Mouse (Mus musculus) heart, embryonic 15.5 days (tissue): Measurements from ENCODE around the gene Mfsd11. TPM values are rescaled to one million over a fixed set of nuclear protein-coding genes. Genes with fewer than 3 reads are reported as not detected.
A peak's percentile ranks its signal among the peaks of the same experiment; 100 is the strongest.
"Not testable (repeated sequence)": the region's sequence is repeated elsewhere in the genome, so short reads cannot be mapped to it uniquely, and the experiment has no call there.

Experiments used
- ATAC-seq: fragments of 200-750 bp; cut with Nextera tagmentation; replicated peaks from 2 replicates; pipeline ENCODE4 v1.8.0; 2017; ENCODE audit warnings: low read depth, moderate TSS enrichment; ENCODE audit not compliant: insufficient number of reproducible peaks, insufficient read depth, low FRiP score
- H3K27ac ChIP-seq: fragments of 300-500 bp; sonication (generic); 2 replicates; pipeline ENCODE4 v1.5.1; 2015; ENCODE audit warnings: mild to moderate bottlenecking, inconsistent platforms
- H3K27me3 ChIP-seq: fragments of 300-500 bp; sonication (generic); 2 replicates; pipeline ENCODE4 v1.6.1; 2015; ENCODE audit warnings: inconsistent platforms
- H3K36me3 ChIP-seq: fragments of 300-500 bp; sonication (generic); 2 replicates; pipeline ENCODE4 v1.6.1; 2015; ENCODE audit warnings: mild to moderate bottlenecking, inconsistent platforms
- H3K4me1 ChIP-seq: fragments of 300-500 bp; sonication (generic); replicated peaks from 2 replicates; pipeline ENCODE4 v1.6.1; 2015; ENCODE audit warnings: inconsistent platforms
- H3K4me2 ChIP-seq: fragments of 300-500 bp; sonication (generic); 2 replicates; pipeline ENCODE4 v1.6.1; 2015; ENCODE audit warnings: inconsistent platforms, mild to moderate bottlenecking, moderate library complexity
- H3K4me3 ChIP-seq: fragments of 300-500 bp; sonication (generic); 2 replicates; pipeline ENCODE4 v1.5.1; 2015; ENCODE audit warnings: mild to moderate bottlenecking, inconsistent platforms
- H3K9ac ChIP-seq: fragments of 300-500 bp; sonication (generic); 2 replicates; pipeline ENCODE4 v1.6.1; 2015; ENCODE audit warnings: mild to moderate bottlenecking, inconsistent platforms
- H3K9me3 ChIP-seq: fragments of 300-500 bp; sonication (generic); replicated peaks from 2 replicates; pipeline ENCODE4 v1.6.1; 2016; ENCODE audit warnings: inconsistent platforms
- WGBS: fragments of 180-500 bp; shearing (Covaris S2); methylation state at CpG from one replicate; pipeline ENCODE4 v1.1.7; 2015; ENCODE audit warnings: mixed read lengths; 5-methylcytosine and 5-hydroxymethylcytosine counted together
- polyA plus RNA-seq: library from polyadenylated mRNA; unstranded; fragments of >200 nt; fragmentation: Nextera tagmentation; extraction: Ambion mirVana; gene quantifications from 2 replicates; pipeline ENCODE4 v1.2.1, GENCODE M21; 2015

Mfsd11 gene
- polyA plus RNA-seq, 1 experiment from 2014 or later = 38.6 TPM

DNA sequence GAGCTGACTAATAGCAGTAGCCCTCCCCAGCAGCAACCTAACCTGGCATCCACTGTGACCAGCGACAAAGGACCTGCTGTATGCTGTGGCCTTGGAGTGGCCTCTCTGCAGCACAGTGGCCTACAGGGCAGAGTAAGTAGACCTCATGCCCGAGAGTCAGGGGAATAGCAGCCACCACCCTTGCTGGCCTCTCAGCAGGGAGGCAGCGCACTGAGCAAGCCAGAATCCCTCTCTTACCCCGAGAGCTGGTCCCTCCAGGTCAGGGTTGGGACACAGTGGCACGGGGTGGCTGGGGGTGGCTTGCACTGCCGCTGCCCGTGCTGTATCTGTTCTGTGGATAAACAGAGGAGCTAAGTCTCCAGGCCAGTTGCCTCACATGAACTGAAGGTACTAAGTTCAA lies 12.6 kb upstream of the Mfsd11 start:
- Histone ChIP-seq H3K4me2 (peak overlapping the region; percentile 4; the same call in 1 of the 2 replicates), H3K27me3 (no peaks in the 10 kb centered on the region), H3K9me3 (no peaks in the 10 kb centered on the region), H3K36me3 (peaks cover 55% of the 10 kb centered on the region), H3K4me3 (no peak overlapping the region), H3K27ac (no peak overlapping the region), H3K9ac (no peak overlapping the region), H3K4me1 (peaks cover 32% of the 10 kb centered on the region)
- no peak for ATAC-seq
- 75% methylated on average over 7 of the region's 7 CpGs for WGBS

- Histone ChIP-seq H3K36me3 (peaks cover 43% of the 10 kb centered on the region), H3K4me3 (peak overlapping the region; percentile 88), H3K9ac (0 out of 2 replicates have a peak overlapping the region, but pooled peaks have one; percentile 16), H3K9me3 (no peaks in the 10 kb centered on the region), H3K4me2 (peak overlapping the region; percentile 62), H3K4me1 (peaks cover 31% of the 10 kb centered on the region), H3K27me3 (no peaks in the 10 kb centered on the region), H3K27ac (no peak overlapping the region)
- WGBS = 73% methylated on average over 4 of the region's 4 CpGs
- no peak for ATAC-seq
Observed at GRCm38 (mm10) chr11:116840748-116841147, 11.5 kb upstream of the Mfsd11 start.

DNA sequence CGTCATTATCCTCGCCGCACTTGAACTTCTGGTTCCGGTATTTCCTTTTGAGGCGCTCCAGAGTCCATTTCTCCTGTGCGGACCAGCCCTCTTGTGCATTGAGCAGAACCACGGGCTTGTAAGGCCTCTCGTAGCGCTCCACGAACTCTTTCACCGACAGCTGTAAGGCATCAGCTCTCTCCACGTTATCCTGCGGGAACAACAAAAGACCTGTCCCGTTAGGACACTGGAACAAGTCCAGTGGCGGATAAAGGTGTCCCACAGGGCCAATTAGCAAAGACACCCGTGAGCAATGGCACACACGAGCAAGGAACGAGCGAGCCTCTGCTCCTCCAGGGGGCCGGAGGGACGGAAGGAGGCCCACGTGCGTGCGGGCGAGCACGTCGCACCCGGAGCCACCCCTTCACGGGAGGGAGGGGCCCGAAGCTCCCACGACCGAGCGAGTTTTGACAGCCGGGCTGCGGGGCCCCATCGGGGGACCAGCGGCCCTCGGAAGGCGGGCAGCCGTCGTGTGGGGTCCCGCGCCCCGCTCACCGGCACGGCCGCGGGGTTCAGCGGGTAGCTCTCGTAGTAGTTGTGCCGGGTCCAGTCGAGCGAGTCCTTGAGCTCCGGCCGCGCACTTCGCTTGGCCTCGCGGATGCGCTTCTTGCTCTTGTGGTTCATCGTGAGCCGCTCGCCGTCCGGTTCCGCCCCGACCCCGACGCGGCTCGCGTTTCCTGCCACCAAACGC lies 9.5 kb upstream of the Mfsd11 start:
- H3K4me3 ChIP-seq = peak overlapping the region; percentile 88
- no peaks in the 10 kb centered on the region for H3K27me3 ChIP-seq
- H3K4me2 ChIP-seq = peak overlapping the region; percentile 62
- no peaks in the 10 kb centered on the region for H3K9me3 ChIP-seq
- H3K36me3 ChIP-seq = peaks cover 25% of the 10 kb centered on the region
- under 1% methylated on average over 73 of the region's 73 CpGs for WGBS
- peak overlapping the region; percentile 92 for H3K9ac ChIP-seq
- peak overlapping the region; percentile 99 for H3K27ac ChIP-seq
- H3K4me1 ChIP-seq = peaks cover 31% of the 10 kb centered on the region
- ATAC-seq = peak; percentile 66

- peak; percentile 93 for ATAC-seq
- Histone ChIP-seq H3K36me3 (peaks cover 21% of the 10 kb centered on the region), H3K27ac (peak within 1 kb of the TSS; percentile 99), H3K27me3 (no peaks in the 10 kb centered on the region), H3K4me3 (peak within 1 kb of the TSS; percentile 88), H3K4me2 (peak within 1 kb of the TSS; percentile 62), H3K9me3 (no peaks in the 10 kb centered on the region), H3K9ac (peak within 1 kb of the TSS; percentile 92), H3K4me1 (peaks cover 31% of the 10 kb centered on the region)
- WGBS = under 1% methylated on average over 72 of the region's 72 CpGs
Observed at GRCm38 (mm10) chr11:116843261-116844233, 8.7 kb upstream of the Mfsd11 start, which contains the start of the genes Mettl23 and Jmjd6. TSS of gene Mettl23 (plus strand) at chr11:116843278. TSS of gene Jmjd6 (minus strand) at chr11:116843449.

DNA sequence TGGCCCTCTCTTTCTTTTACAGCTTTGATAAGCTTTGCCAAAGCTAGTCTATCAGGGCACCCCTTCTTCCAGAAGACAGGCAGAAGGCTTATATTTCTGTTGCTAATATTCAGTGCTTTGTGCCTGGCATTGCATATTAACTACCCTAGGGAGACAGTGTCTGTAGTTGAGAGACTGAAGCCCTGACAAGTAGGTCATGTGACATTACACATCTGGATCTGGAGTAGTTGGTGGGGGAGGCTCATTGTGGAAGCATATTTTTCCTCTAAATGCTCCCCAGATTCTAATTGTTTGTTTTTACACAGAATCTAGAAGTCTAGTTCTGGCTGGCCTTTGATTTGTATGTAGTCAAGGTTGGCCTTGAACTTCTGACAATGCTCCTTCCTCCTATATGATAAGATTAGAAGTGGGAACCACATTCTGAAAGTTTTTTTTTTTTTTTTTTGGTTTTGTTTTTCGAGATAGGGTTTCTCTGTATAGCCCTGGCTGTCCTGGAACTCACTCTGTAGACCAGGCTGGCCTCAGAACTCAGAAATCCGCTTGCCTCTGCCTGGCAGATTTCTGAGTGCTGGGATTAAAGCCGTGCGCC lies 5.6 kb upstream of the Mfsd11 start:
- Histone ChIP-seq H3K9ac (no peak overlapping the region), H3K36me3 (peaks cover 20% of the 10 kb centered on the region; the same call in 1 of the 2 replicates), H3K4me1 (peaks cover 18% of the 10 kb centered on the region), H3K4me2 (no peak overlapping the region), H3K9me3 (no peaks in the 10 kb centered on the region), H3K27ac (no peak overlapping the region), H3K27me3 (no peaks in the 10 kb centered on the region), H3K4me3 (no peak overlapping the region)
- 77% methylated on average over 4 of the region's 4 CpGs for WGBS
- ATAC-seq = no peak

DNA sequence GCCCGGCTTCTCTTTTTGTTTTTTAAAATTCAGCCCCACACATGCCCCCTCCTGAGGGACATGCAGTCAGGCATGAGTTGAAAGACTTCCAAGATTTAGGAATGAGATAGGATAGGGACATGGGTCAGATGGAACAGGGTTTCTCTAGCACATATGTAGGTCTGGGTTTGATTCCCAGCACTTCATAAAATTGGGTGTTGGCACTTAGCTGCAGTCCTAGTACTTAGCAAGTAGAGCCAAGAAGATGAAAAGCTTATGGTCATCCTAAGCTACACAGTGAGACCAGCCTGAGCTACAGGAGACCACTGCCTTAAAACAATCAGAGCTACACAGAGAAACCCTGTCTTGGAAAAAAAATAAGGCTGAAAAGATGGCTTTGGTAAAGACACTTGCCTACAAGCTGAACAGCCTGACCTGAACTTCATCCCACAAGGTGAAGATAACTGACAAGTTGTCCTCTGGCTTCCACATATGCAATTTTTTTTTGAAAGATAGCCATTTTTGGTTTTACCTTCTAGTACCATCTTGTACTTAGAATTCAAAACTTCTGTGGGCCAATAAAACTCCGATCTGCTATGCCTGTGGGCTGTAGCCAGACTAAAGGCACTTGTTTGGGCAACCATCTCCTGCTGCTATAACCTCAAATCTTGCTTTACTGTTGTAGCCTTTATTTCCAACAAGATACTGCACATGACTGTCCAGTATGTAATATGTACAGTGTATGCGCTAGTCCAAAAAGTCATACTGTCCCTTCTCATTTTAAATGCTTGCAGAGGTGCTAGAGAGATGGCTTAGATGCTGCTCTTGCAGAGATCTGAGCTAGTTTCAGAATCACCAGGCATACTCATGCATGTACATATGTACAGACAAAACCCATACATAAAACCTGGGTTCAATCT lies 4.8 kb upstream of the Mfsd11 start:
- no peak for ATAC-seq
- no peaks in the 10 kb centered on the region for H3K27me3 ChIP-seq
- H3K4me3 ChIP-seq = no peak overlapping the region
- no peak overlapping the region for H3K27ac ChIP-seq
- 90% methylated on average over 3 of the region's 3 CpGs for WGBS
- H3K9me3 ChIP-seq = no peaks in the 10 kb centered on the region
- H3K9ac ChIP-seq = no peak overlapping the region
- H3K4me2 ChIP-seq = no peak overlapping the region
- H3K4me1 ChIP-seq = peaks cover 17% of the 10 kb centered on the region
- H3K36me3 ChIP-seq = peaks cover 20% of the 10 kb centered on the region; the same call in 1 of the 2 replicates

GRCm38 (mm10) chr11:116848086-116848876 lies 4.0 kb upstream of the Mfsd11 start:
- Histone ChIP-seq H3K27me3 (no peaks in the 10 kb centered on the region), H3K4me2 (no peak overlapping the region), H3K36me3 (peaks cover 20% of the 10 kb centered on the region; the same call in 1 of the 2 replicates), H3K4me3 (no peak overlapping the region), H3K9ac (no peak overlapping the region), H3K9me3 (no peaks in the 10 kb centered on the region), H3K27ac (no peak overlapping the region), H3K4me1 (peaks cover 17% of the 10 kb centered on the region)
- ATAC-seq = no peak
- 79% methylated on average over 5 of the region's 5 CpGs for WGBS

DNA sequence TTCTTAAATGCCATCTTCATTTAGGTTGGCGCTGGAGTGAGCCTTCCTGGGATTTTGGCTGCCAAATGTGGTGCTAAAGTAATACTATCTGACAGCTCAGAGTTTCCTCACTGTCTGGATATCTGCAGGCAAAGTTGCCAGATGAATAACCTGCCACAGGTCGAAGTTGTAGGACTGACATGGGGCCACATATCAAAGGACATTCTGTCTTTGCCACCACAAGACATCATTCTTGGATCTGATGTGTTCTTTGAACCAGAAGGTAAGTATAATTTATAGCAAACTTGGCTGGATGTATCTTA lies 3.4 kb upstream of the Mfsd11 start:
- H3K4me3 ChIP-seq, H3K4me2 ChIP-seq, H3K27me3 ChIP-seq, ATAC-seq, H3K9me3 ChIP-seq, H3K9ac ChIP-seq, H3K27ac ChIP-seq: not testable (repeated sequence)
- WGBS = 73% methylated on average over 2 of the region's 2 CpGs
- H3K36me3 ChIP-seq = peaks cover 20% of the 10 kb centered on the region; the same call in 1 of the 2 replicates
- H3K4me1 ChIP-seq = peaks cover 17% of the 10 kb centered on the region

- no peak for ATAC-seq
- Histone ChIP-seq H3K36me3 (peaks cover 20% of the 10 kb centered on the region; the same call in 1 of the 2 replicates), H3K9ac (no peak overlapping the region), H3K9me3 (no peaks in the 10 kb centered on the region), H3K27me3 (no peaks in the 10 kb centered on the region), H3K4me3 (no peak overlapping the region), H3K27ac (no peak overlapping the region), H3K4me1 (peaks cover 16% of the 10 kb centered on the region), H3K4me2 (no peak overlapping the region)
Observed at GRCm38 (mm10) chr11:116849587-116849986, 2.7 kb upstream of the Mfsd11 start.

GRCm38 (mm10) chr11:116850085-116850484 lies 2.2 kb upstream of the Mfsd11 start:
- 38% methylated on average over 4 of the region's 4 CpGs for WGBS
- H3K4me3 ChIP-seq = peak overlapping the region; percentile 21; the same call in 1 of the 2 replicates
- H3K9me3 ChIP-seq = no peaks in the 10 kb centered on the region
- H3K4me2 ChIP-seq = peak overlapping the region; percentile 70
- no peak overlapping the region for H3K27ac ChIP-seq
- ATAC-seq = no peak
- no peak overlapping the region for H3K9ac ChIP-seq
- H3K36me3 ChIP-seq = peaks cover 20% of the 10 kb centered on the region; the same call in 1 of the 2 replicates
- no peaks in the 10 kb centered on the region for H3K27me3 ChIP-seq
- peaks cover 19% of the 10 kb centered on the region for H3K4me1 ChIP-seq
